Mouse (Mus musculus): ENCODE results near the gene Adgrf1. TPM values are rescaled to one million over a fixed set of nuclear protein-coding genes. Genes with fewer than 3 reads are reported as not detected.
A peak's percentile ranks its signal among the peaks of the same experiment; 100 is the strongest.

Gene Adgrf1
- total and polyA plus RNA-seq, 2 experiments from 2014 or later: not detected

GRCm38 (mm10) chr17:43241134-43241533 lies 29.0 kb upstream of the Adgrf1 start:
- Histone ChIP-seq H3K4me2 (ENCODE audit: low read depth) (no peak overlapping the region), H3K4me1 (ENCODE audit: insufficient read depth) (no peaks in the 10 kb centered on the region), H3K9ac (no peak overlapping the region), H3K27ac (ENCODE audit: low read depth, low read length) (no peak overlapping the region), H3K9me3 (ENCODE audit: low read length) (no peaks in the 10 kb centered on the region), H3K27me3 (ENCODE audit: insufficient read depth, low read length) (no peaks in the 10 kb centered on the region), H3K4me3 (ENCODE audit: low read depth, low read length) (no peak overlapping the region), H3K36me3 (ENCODE audit: insufficient read depth) (no peaks in the 10 kb centered on the region)
- DNase-seq: peak; percentile 54
- peak; percentile 64 for ATAC-seq
- no peak for TF ChIP-seq CTCF (IDR thresholded peaks at IDR 0.05; ENCODE audit: low read depth)
- 28% methylated on average over 10 of the region's 10 CpGs for WGBS

GRCm38 (mm10) chr17:43242609-43243008 lies 27.5 kb upstream of the Adgrf1 start:
- H3K9me3 ChIP-seq (ENCODE audit: low read length): no peaks in the 10 kb centered on the region
- H3K4me1 ChIP-seq (ENCODE audit: insufficient read depth): no peaks in the 10 kb centered on the region
- no peaks in the 10 kb centered on the region for H3K27me3 ChIP-seq (ENCODE audit: insufficient read depth, low read length)
- WGBS: 82% methylated on average over 3 of the region's 3 CpGs
- no peak for TF ChIP-seq CTCF (IDR thresholded peaks at IDR 0.05; ENCODE audit: low read depth)
- no peak overlapping the region for H3K9ac ChIP-seq
- H3K4me3 ChIP-seq (ENCODE audit: low read depth, low read length): no peak overlapping the region
- no peaks in the 10 kb centered on the region for H3K36me3 ChIP-seq (ENCODE audit: insufficient read depth)
- no peak for DNase-seq
- ATAC-seq: no peak
- no peak overlapping the region for H3K4me2 ChIP-seq (ENCODE audit: low read depth)
- no peak overlapping the region for H3K27ac ChIP-seq (ENCODE audit: low read depth, low read length)

- H3K4me2 ChIP-seq (ENCODE audit: low read depth): no peak overlapping the region
- no peak for TF ChIP-seq CTCF (IDR thresholded peaks at IDR 0.05; ENCODE audit: low read depth)
- DNase-seq: no peak
- no peak overlapping the region for H3K9ac ChIP-seq
- no peaks in the 10 kb centered on the region for H3K27me3 ChIP-seq (ENCODE audit: insufficient read depth, low read length)
- H3K9me3 ChIP-seq (ENCODE audit: low read length): no peaks in the 10 kb centered on the region
- H3K36me3 ChIP-seq (ENCODE audit: insufficient read depth): no peaks in the 10 kb centered on the region
- H3K27ac ChIP-seq (ENCODE audit: low read depth, low read length): no peak overlapping the region
- no peak overlapping the region for H3K4me3 ChIP-seq (ENCODE audit: low read depth, low read length)
- no peak for ATAC-seq
- WGBS: 89% methylated on average over 6 of the region's 6 CpGs
- H3K4me1 ChIP-seq (ENCODE audit: insufficient read depth): no peaks in the 10 kb centered on the region
Measured at GRCm38 (mm10) chr17:43245364-43245763, 24.8 kb upstream of the Adgrf1 start.

GRCm38 (mm10) chr17:43247245-43247644 lies 22.9 kb upstream of the Adgrf1 start:
- Histone ChIP-seq H3K9ac (no peak overlapping the region), H3K9me3 (ENCODE audit: low read length) (no peaks in the 10 kb centered on the region), H3K27me3 (ENCODE audit: insufficient read depth, low read length) (no peaks in the 10 kb centered on the region), H3K36me3 (ENCODE audit: insufficient read depth) (no peaks in the 10 kb centered on the region), H3K27ac (ENCODE audit: low read depth, low read length) (no peak overlapping the region), H3K4me3 (ENCODE audit: low read depth, low read length) (no peak overlapping the region), H3K4me2 (ENCODE audit: low read depth) (no peak overlapping the region), H3K4me1 (ENCODE audit: insufficient read depth) (no peaks in the 10 kb centered on the region)
- TF ChIP-seq CTCF (IDR thresholded peaks at IDR 0.05; ENCODE audit: low read depth): no peak
- ATAC-seq (no peak), DNase-seq (no peak)
- WGBS: 95% methylated on average over 3 of the region's 3 CpGs

GRCm38 (mm10) chr17:43249645-43250044 lies 20.5 kb upstream of the Adgrf1 start:
- Histone ChIP-seq H3K27ac (ENCODE audit: low read depth, low read length) (no peak overlapping the region), H3K4me1 (ENCODE audit: insufficient read depth) (no peaks in the 10 kb centered on the region), H3K9ac (no peak overlapping the region), H3K4me3 (ENCODE audit: low read depth, low read length) (no peak overlapping the region), H3K9me3 (ENCODE audit: low read length) (no peaks in the 10 kb centered on the region), H3K36me3 (ENCODE audit: insufficient read depth) (no peaks in the 10 kb centered on the region), H3K27me3 (ENCODE audit: insufficient read depth, low read length) (no peaks in the 10 kb centered on the region), H3K4me2 (ENCODE audit: low read depth) (no peak overlapping the region)
- TF ChIP-seq CTCF (IDR thresholded peaks at IDR 0.05; ENCODE audit: low read depth): no peak
- 40% methylated on average over 3 of the region's 3 CpGs for WGBS
- ATAC-seq: no peak
- no peak for DNase-seq

GRCm38 (mm10) chr17:43251249-43252125 lies 18.6 kb upstream of the Adgrf1 start:
- 30% methylated on average over 5 of the region's 5 CpGs for WGBS
- H3K9me3 ChIP-seq (ENCODE audit: low read length): no peaks in the 10 kb centered on the region
- no peak overlapping the region for H3K4me3 ChIP-seq (ENCODE audit: low read depth, low read length)
- DNase-seq: no peak
- no peaks in the 10 kb centered on the region for H3K4me1 ChIP-seq (ENCODE audit: insufficient read depth)
- H3K27me3 ChIP-seq (ENCODE audit: insufficient read depth, low read length): no peaks in the 10 kb centered on the region
- no peak for TF ChIP-seq CTCF (IDR thresholded peaks at IDR 0.05; ENCODE audit: low read depth)
- no peak overlapping the region for H3K9ac ChIP-seq
- H3K4me2 ChIP-seq (ENCODE audit: low read depth): no peak overlapping the region
- no peaks in the 10 kb centered on the region for H3K36me3 ChIP-seq (ENCODE audit: insufficient read depth)
- no peak for ATAC-seq
- H3K27ac ChIP-seq (ENCODE audit: low read depth, low read length): no peak overlapping the region

GRCm38 (mm10) chr17:43252846-43253245 lies 17.3 kb upstream of the Adgrf1 start:
- H3K9me3 ChIP-seq (ENCODE audit: low read length): no peaks in the 10 kb centered on the region
- no peaks in the 10 kb centered on the region for H3K36me3 ChIP-seq (ENCODE audit: insufficient read depth)
- H3K9ac ChIP-seq: no peak overlapping the region
- H3K4me2 ChIP-seq (ENCODE audit: low read depth): no peak overlapping the region
- H3K27me3 ChIP-seq (ENCODE audit: insufficient read depth, low read length): no peaks in the 10 kb centered on the region
- 81% methylated on average over 11 of the region's 11 CpGs for WGBS
- no peaks in the 10 kb centered on the region for H3K4me1 ChIP-seq (ENCODE audit: insufficient read depth)
- no peak for ATAC-seq
- H3K27ac ChIP-seq (ENCODE audit: low read depth, low read length): no peak overlapping the region
- no peak for TF ChIP-seq CTCF (IDR thresholded peaks at IDR 0.05; ENCODE audit: low read depth)
- no peak for DNase-seq
- H3K4me3 ChIP-seq (ENCODE audit: low read depth, low read length): no peak overlapping the region

All from forebrain, postnatal 0 days (tissue).